Mouse (Mus musculus): ENCODE data around the gene Tmem135.

- no peak for TF ChIP-seq CTCF (IDR thresholded peaks at IDR 0.05; ENCODE audit: extremely low read depth, insufficient read depth, low read length)
- TF ChIP-seq POLR2A (IDR thresholded peaks at IDR 0.05; ENCODE audit: extremely low read depth, insufficient read depth, low read length), result no peak
Measured at GRCm38 (mm10) chr7:89445137-89445536, 41.1 kb upstream of the Tmem135 start.
